8 mouse cellular contexts compared by ENCODE assay signal in genomic region chr11:87448081-87448475, GRCm38 (mm10). TPM values are rescaled to one million over a fixed set of nuclear protein-coding genes. Genes with fewer than 3 reads are reported as not detected.
DNase-seq lines count a peak whose midpoint lies in the region; ATAC-seq and TF ChIP-seq lines count a peak whose summit lies in the region.
"Not testable (repeated sequence)": the region's sequence is repeated elsewhere in the genome, so short reads cannot be mapped to it uniquely, and the experiment has no call there.

No protein-coding gene starts in this region.

- H3K9ac ChIP-seq in heart, embryonic 11.5 days (ENCODE audit: low read depth, low read length): peak overlapping the region; percentile 62
- H3K9ac ChIP-seq in kidney, embryonic 15.5 days: peak overlapping the region; percentile 55
- not testable (repeated sequence) for H3K9ac ChIP-seq in limb, embryonic 15.5 days
- H3K9ac ChIP-seq in midbrain, postnatal 0 days (replicated peaks; ENCODE audit: low read length, poor library complexity, severe bottlenecking): peak overlapping the region; percentile 48

- H3K4me2 ChIP-seq in heart, embryonic 11.5 days: peak overlapping the region; percentile 67
- H3K4me2 ChIP-seq in kidney, embryonic 15.5 days: peak overlapping the region; percentile 83
- peak overlapping the region; percentile 66 for H3K4me2 ChIP-seq in limb, embryonic 15.5 days
- peak overlapping the region; percentile 48 for H3K4me2 ChIP-seq in midbrain, postnatal 0 days (ENCODE audit: low read depth, low read length, poor library complexity, severe bottlenecking)

- H3K27me3 ChIP-seq in erythroblast, embryonic 14.5 days (ENCODE audit: control insufficient read depth); heart, embryonic 11.5 days (ENCODE audit: control insufficient read depth, insufficient read depth, low read length); kidney, embryonic 15.5 days; limb, embryonic 15.5 days; midbrain, postnatal 0 days (ENCODE audit: insufficient read depth, low read length): not testable (repeated sequence)

- not testable (repeated sequence) for TF ChIP-seq CTCF in midbrain, postnatal 0 days (IDR thresholded peaks at IDR 0.05)

- peaks cover 38% of the 10 kb centered on the region for H3K4me1 ChIP-seq in erythroblast, embryonic 14.5 days (ENCODE audit: control insufficient read depth)
- not testable (repeated sequence) for H3K4me1 ChIP-seq in heart, embryonic 11.5 days (ENCODE audit: control insufficient read depth, insufficient read depth, low read length); limb, embryonic 15.5 days; midbrain, postnatal 0 days (ENCODE audit: insufficient read depth, low read length)
- H3K4me1 ChIP-seq in kidney, embryonic 15.5 days: peaks cover 15% of the 10 kb centered on the region

- DNase-seq in B cell, adult 2 months: peak; percentile 87 to 88
- peak; percentile 96 for DNase-seq in brain, adult 2 months (ENCODE audit: low read depth, low spot score)
- peak; percentile 77 for DNase-seq in midbrain, postnatal 0 days (ENCODE audit: low spot score)
- DNase-seq in spleen, postnatal 10 days (ENCODE audit: low spot score in 2 of 2): peak; percentile 87 to 92

- H3K9me3 ChIP-seq in erythroblast, embryonic 14.5 days (ENCODE audit: control insufficient read depth, low read length); heart, embryonic 11.5 days (replicated peaks; ENCODE audit: control insufficient read depth, low read length); kidney, embryonic 15.5 days (replicated peaks); limb, embryonic 15.5 days; midbrain, postnatal 0 days (ENCODE audit: low read length): not testable (repeated sequence)

- not testable (repeated sequence) for H3K36me3 ChIP-seq in erythroblast, embryonic 14.5 days (ENCODE audit: control insufficient read depth); heart, embryonic 11.5 days (ENCODE audit: control insufficient read depth, insufficient read depth, low read length); kidney, embryonic 15.5 days; limb, embryonic 15.5 days; midbrain, postnatal 0 days (ENCODE audit: insufficient read depth, low read length)

- peak overlapping the region; percentile 57 for H3K4me3 ChIP-seq in erythroblast, embryonic 14.5 days (replicated peaks)
- peak overlapping the region; percentile 32 for H3K4me3 ChIP-seq in heart, embryonic 11.5 days (ENCODE audit: low read depth, low read length)
- peak overlapping the region; percentile 46 for H3K4me3 ChIP-seq in kidney, embryonic 15.5 days (replicated peaks)
- H3K4me3 ChIP-seq in limb, embryonic 15.5 days: peak overlapping the region; percentile 42
- peak overlapping the region; percentile 28 for H3K4me3 ChIP-seq in midbrain, postnatal 0 days (ENCODE audit: low read depth, low read length)

- WGBS in heart, embryonic 11.5 days (ENCODE audit: insufficient replicate concordance): under 1% methylated on average over 31 of the region's 34 CpGs
- WGBS in kidney, embryonic 15.5 days: under 1% methylated on average over 33 of the region's 34 CpGs
- under 1% methylated on average over 33 of the region's 34 CpGs for WGBS in limb, embryonic 15.5 days
- WGBS in midbrain, postnatal 0 days: under 1% methylated on average over 31 of the region's 34 CpGs

- ATAC-seq in heart, embryonic 11.5 days (replicated peaks; ENCODE audit: insufficient number of reproducible peaks, low FRiP score, low TSS enrichment): peak; percentile 97
- peak; percentile 96 for ATAC-seq in kidney, embryonic 15.5 days (replicated peaks; ENCODE audit: low FRiP score)
- ATAC-seq in limb, embryonic 15.5 days (ENCODE audit: insufficient number of reproducible peaks, low FRiP score, low TSS enrichment, low read depth): peak; percentile 93
- ATAC-seq in midbrain, postnatal 0 days (ENCODE audit: low FRiP score): peak; percentile 97

- H3K27ac ChIP-seq in heart, embryonic 11.5 days (ENCODE audit: low read depth, low read length): 0 out of 2 replicates have a peak overlapping the region, but pooled peaks have one; percentile 22
- H3K27ac ChIP-seq in kidney, embryonic 15.5 days: peak overlapping the region; percentile 72
- H3K27ac ChIP-seq in limb, embryonic 15.5 days: peak overlapping the region; percentile 73
- H3K27ac ChIP-seq in midbrain, postnatal 0 days (ENCODE audit: low read depth, low read length): 0 out of 2 replicates have a peak overlapping the region, but pooled peaks have one; percentile 57

RNA-seq across cellular contexts. Expression of gene Tex14, which starts 43.2 kb away (rescaled TPM):
- not detected in 2 replicates for polyA plus RNA-seq in erythroblast, embryonic 14.5 days (2012)
- 0.30 and 0.96 TPM in 2 replicates for polyA plus RNA-seq in heart, embryonic 11.5 days (2014; fragmentation: Nextera tagmentation; extraction: Ambion mirVana)
- polyA plus RNA-seq in kidney, embryonic 15.5 days (2015; fragmentation: Nextera tagmentation; extraction: Ambion mirVana): 0.60 and 0.65 TPM in 2 replicates
- polyA plus RNA-seq in limb, embryonic 15.5 days (2015; fragmentation: Nextera tagmentation; extraction: Ambion mirVana): 0.82 and 2.1 TPM in 2 replicates
- total RNA-seq in midbrain, postnatal 0 days (2014; rRNA removed): 0.66 and 4.0 TPM in 2 replicates
- polyA plus RNA-seq in midbrain, postnatal 0 days (2015; fragmentation: Nextera tagmentation; extraction: Ambion mirVana): 0.31 and 0.35 TPM in 2 replicates

RNA-seq across cellular contexts. Expression of gene Rad51c, which starts 43.3 kb away (rescaled TPM):
- 0.73 and 0.96 TPM in 2 replicates for polyA plus RNA-seq in erythroblast, embryonic 14.5 days (2012)
- 11.6 and 11.9 TPM in 2 replicates for polyA plus RNA-seq in heart, embryonic 11.5 days (2014; fragmentation: Nextera tagmentation; extraction: Ambion mirVana)
- 8.3 and 9.1 TPM in 2 replicates for polyA plus RNA-seq in kidney, embryonic 15.5 days (2015; fragmentation: Nextera tagmentation; extraction: Ambion mirVana)
- 7.6 and 7.8 TPM in 2 replicates for polyA plus RNA-seq in limb, embryonic 15.5 days (2015; fragmentation: Nextera tagmentation; extraction: Ambion mirVana)
- total RNA-seq in midbrain, postnatal 0 days (2014; rRNA removed): 2.0 and 2.4 TPM in 2 replicates
- 1.8 and 2.1 TPM in 2 replicates for polyA plus RNA-seq in midbrain, postnatal 0 days (2015; fragmentation: Nextera tagmentation; extraction: Ambion mirVana)

Comparison
In these comparisons a context has a peak if more than half of its experiments do, and no peak if none do; other contexts are left out.
1. Peak in every context shown above with its lines: DNase-seq, ATAC-seq, H3K4me3 ChIP-seq and H3K27ac ChIP-seq.
2. H3K27ac ChIP-seq: peak in every context shown above with its lines; median percentile 73 in limb, embryonic 15.5 days; 72 in kidney, embryonic 15.5 days; 57 in midbrain, postnatal 0 days; 22 in heart, embryonic 11.5 days.